Mouse (Mus musculus) MEL (cell line): ENCODE data around the gene Dnajb14. TPM values are rescaled to one million over a fixed set of nuclear protein-coding genes. Genes with fewer than 3 reads are reported as not detected.

Experiments
- DNase-seq: peaks from one replicate; pipeline ENCODE4 v3.0.0; 2011; ENCODE audit warnings: low read depth, low spot score
- H3K27ac ChIP-seq: 2 replicates; pipeline ENCODE4 v1.5.1; 2012; ENCODE audit warnings: low read depth, mild to moderate bottlenecking, control low read depth, low read length, moderate library complexity; ENCODE audit not compliant: control insufficient read depth
- H3K27me3 ChIP-seq, 2 experiments: fragments of 150-350 bp in 1 of 2; sonication (generic) in 1 of 2; 2 replicates each; pipeline ENCODE4 v1.6.1; 2012; ENCODE audit warnings: low read length in 2 of 2, mild to moderate bottlenecking in 2 of 2, improper control_type of control experiment in 1 of 2, moderate library complexity in 1 of 2; ENCODE audit not compliant: insufficient read depth in 2 of 2, control insufficient read depth in 1 of 2
- H3K36me3 ChIP-seq, 2 experiments: 2 replicates each; pipeline ENCODE4 v1.6.1; 2012 to 2014; ENCODE audit warnings: low read length in 2 of 2, improper control_type of control experiment in 1 of 2, inconsistent platforms in 1 of 2, mild to moderate bottlenecking in 1 of 2; ENCODE audit not compliant: insufficient read depth in 2 of 2, control insufficient read depth in 1 of 2
- H3K4me1 ChIP-seq, 2 experiments: fragments of 150-350 bp in 1 of 2; sonication (generic) in 1 of 2; 2 replicates each; pipeline ENCODE4 v1.6.1; 2012; ENCODE audit warnings: low read length in 2 of 2, improper control_type of control experiment in 1 of 2, mild to moderate bottlenecking in 1 of 2; ENCODE audit not compliant: insufficient read depth in 2 of 2, control insufficient read depth in 1 of 2
- H3K4me3 ChIP-seq, 2 experiments: fragments of 150-350 bp in 1 of 2; sonication (generic) in 1 of 2; 2 replicates each; pipeline ENCODE4 v1.5.1; 2012; ENCODE audit warnings: low read depth in 2 of 2, low read length in 2 of 2, mild to moderate bottlenecking in 2 of 2, moderate library complexity in 2 of 2, control low read depth in 1 of 2, improper control_type of control experiment in 1 of 2; ENCODE audit not compliant: control insufficient read depth in 1 of 2, insufficient read depth in 1 of 2
- H3K79me2 ChIP-seq: 2 replicates; pipeline ENCODE4 v1.6.1; 2012; ENCODE audit warnings: mild to moderate bottlenecking, low read length, moderate library complexity; ENCODE audit not compliant: control insufficient read depth, poor library complexity, insufficient read depth
- H3K9ac ChIP-seq: 2 replicates; pipeline ENCODE4 v1.6.1; 2012; ENCODE audit warnings: low read depth, mild to moderate bottlenecking, control low read depth, low read length, moderate library complexity; ENCODE audit not compliant: control insufficient read depth, poor library complexity, severe bottlenecking
- H3K9me3 ChIP-seq: fragments of 150-350 bp; sonication (generic); replicated peaks from 2 replicates; pipeline ENCODE4 v1.6.1; 2012; ENCODE audit warnings: mild to moderate bottlenecking, low read length, improper control_type of control experiment, moderate library complexity; ENCODE audit not compliant: insufficient read depth
- BHLHE40 ChIP-seq: IDR thresholded peaks from 2 replicates; pipeline ENCODE4 v1.6.1; 2012; ENCODE audit warnings: low read depth, mild to moderate bottlenecking, inconsistent platforms, low read length, improper control_type of control experiment, borderline replicate concordance
- CHD2 ChIP-seq: IDR thresholded peaks from 2 replicates; pipeline ENCODE4 v1.6.1; 2011; ENCODE audit warnings: low read length, improper control_type of control experiment
- CTCF ChIP-seq, 3 experiments: IDR thresholded peaks in 2 of 3; conservative IDR thresholded peaks in 1 of 3; 2 replicates each; pipeline ENCODE4 v1.5.1; 2011 to 2012; ENCODE audit warnings: low read length in 3 of 3, low read depth in 2 of 3, mild to moderate bottlenecking in 2 of 3, improper control_type of control experiment in 1 of 3, inconsistent platforms in 1 of 3, mixed read lengths in 1 of 3, moderate library complexity in 1 of 3; ENCODE audit not compliant: control insufficient read depth in 1 of 3, insufficient read depth in 1 of 3, poor library complexity in 1 of 3, severe bottlenecking in 1 of 3
- E2F4 ChIP-seq: IDR thresholded peaks from 2 replicates; pipeline ENCODE4 v1.6.1; 2011; ENCODE audit warnings: low read depth, low read length, improper control_type of control experiment, borderline replicate concordance
- ELF1 ChIP-seq: IDR thresholded peaks from 2 replicates; pipeline ENCODE4 v1.6.1; 2014; ENCODE audit warnings: low read depth, mild to moderate bottlenecking, inconsistent platforms, low read length, improper control_type of control experiment, moderate library complexity
- EP300 ChIP-seq, 2 experiments: IDR thresholded peaks; 2 replicates each; pipeline ENCODE4 v1.6.1; 2011; ENCODE audit warnings: improper control_type of control experiment in 2 of 2, low read length in 2 of 2, low read depth in 1 of 2, mild to moderate bottlenecking in 1 of 2
- ETS1 ChIP-seq: IDR thresholded peaks from 2 replicates; pipeline ENCODE4 v1.6.1; 2012; ENCODE audit warnings: low read depth, mild to moderate bottlenecking, inconsistent platforms, low read length, improper control_type of control experiment, moderate library complexity
- GABPA ChIP-seq: IDR thresholded peaks from 2 replicates; pipeline ENCODE4 v1.6.1; 2012; ENCODE audit warnings: low read depth, mild to moderate bottlenecking, inconsistent platforms, low read length, improper control_type of control experiment, moderate library complexity
- HCFC1 ChIP-seq: IDR thresholded peaks from 2 replicates; pipeline ENCODE4 v1.6.1; 2012; ENCODE audit warnings: low read depth, mild to moderate bottlenecking, inconsistent platforms, low read length, improper control_type of control experiment, moderate library complexity
- JUND ChIP-seq: IDR thresholded peaks from 2 replicates; pipeline ENCODE4 v1.6.1; 2011; ENCODE audit warnings: low read depth, mild to moderate bottlenecking, improper control_type of control experiment, low read length
- KAT2A ChIP-seq: conservative IDR thresholded peaks from 2 replicates; pipeline ENCODE4 v1.6.1; 2012; ENCODE audit warnings: low read depth, low read length, improper control_type of control experiment, inconsistent platforms
- MAFK ChIP-seq: IDR thresholded peaks from 2 replicates; pipeline ENCODE4 v1.6.1; 2011; ENCODE audit warnings: low read depth, mild to moderate bottlenecking, low read length, improper control_type of control experiment, borderline replicate concordance
- MAX ChIP-seq: IDR thresholded peaks from 2 replicates; pipeline ENCODE4 v1.6.1; 2011; ENCODE audit warnings: low read length, improper control_type of control experiment
- MAZ ChIP-seq: IDR thresholded peaks from 2 replicates; pipeline ENCODE4 v1.6.1; 2012; ENCODE audit warnings: low read depth, mild to moderate bottlenecking, inconsistent platforms, low read length, improper control_type of control experiment
- MXI1 ChIP-seq: IDR thresholded peaks from 2 replicates; pipeline ENCODE4 v1.6.1; 2011; ENCODE audit warnings: mild to moderate bottlenecking, low read depth, low read length, improper control_type of control experiment
- MYB ChIP-seq: IDR thresholded peaks from 2 replicates; pipeline ENCODE4 v1.6.1; 2011; ENCODE audit warnings: mild to moderate bottlenecking, low read depth, low read length, improper control_type of control experiment
- MYC ChIP-seq: IDR thresholded peaks from 2 replicates; pipeline ENCODE4 v1.6.1; 2011; ENCODE audit warnings: low read depth, mild to moderate bottlenecking, low read length, improper control_type of control experiment, moderate library complexity
- NELFE ChIP-seq: IDR thresholded peaks from 2 replicates; pipeline ENCODE4 v1.6.1; 2011; ENCODE audit warnings: low read depth, low read length, improper control_type of control experiment
- POLR2A ChIP-seq, 2 experiments: IDR thresholded peaks; 2 replicates each; pipeline ENCODE4 v1.6.1; 2011 to 2012; ENCODE audit warnings: low read length in 2 of 2, mild to moderate bottlenecking in 2 of 2, control low read depth in 1 of 2, improper control_type of control experiment in 1 of 2, low read depth in 1 of 2, moderate library complexity in 1 of 2; ENCODE audit not compliant: control insufficient read depth in 1 of 2, insufficient read depth in 1 of 2, poor library complexity in 1 of 2
- POLR2AphosphoS2 ChIP-seq: IDR thresholded peaks from 2 replicates; pipeline ENCODE4 v1.6.1; 2011; ENCODE audit warnings: low read length, improper control_type of control experiment
- POLR2AphosphoS5 ChIP-seq: IDR thresholded peaks from 2 replicates; pipeline ENCODE4 v1.6.1; 2012; ENCODE audit warnings: low read depth, borderline replicate concordance, mild to moderate bottlenecking, inconsistent platforms, low read length, moderate library complexity, mixed read lengths
- RAD21 ChIP-seq: IDR thresholded peaks from 2 replicates; pipeline ENCODE4 v1.6.1; 2011; ENCODE audit warnings: mild to moderate bottlenecking, low read depth, low read length, improper control_type of control experiment
- RCOR1 ChIP-seq: IDR thresholded peaks from 2 replicates; pipeline ENCODE4 v1.6.1; 2012; ENCODE audit warnings: low read depth, mild to moderate bottlenecking, inconsistent platforms, low read length, improper control_type of control experiment
- SIN3A ChIP-seq: IDR thresholded peaks from 2 replicates; pipeline ENCODE4 v1.6.1; 2012; ENCODE audit warnings: low read length, improper control_type of control experiment, inconsistent platforms
- SMC3 ChIP-seq: IDR thresholded peaks from 2 replicates; pipeline ENCODE4 v1.6.1; 2011; ENCODE audit warnings: low read depth, low read length, improper control_type of control experiment
- TAL1 ChIP-seq: IDR thresholded peaks from 2 replicates; pipeline ENCODE4 v1.6.1; 2012; ENCODE audit warnings: mild to moderate bottlenecking, inconsistent platforms, low read length, moderate library complexity, mixed read lengths
- TBP ChIP-seq: IDR thresholded peaks from 2 replicates; pipeline ENCODE4 v1.8.0; 2011; ENCODE audit warnings: low read depth, low read length, improper control_type of control experiment
- TCF12 ChIP-seq: IDR thresholded peaks from 2 replicates; pipeline ENCODE4 v1.6.1; 2014; ENCODE audit warnings: low read depth, mild to moderate bottlenecking, inconsistent platforms, low read length, improper control_type of control experiment, moderate library complexity
- USF2 ChIP-seq, 2 experiments: IDR thresholded peaks; 2 replicates each; pipeline ENCODE4 v1.6.1; 2011 to 2012; ENCODE audit warnings: improper control_type of control experiment in 2 of 2, low read length in 2 of 2, borderline replicate concordance in 1 of 2, inconsistent platforms in 1 of 2, low read depth in 1 of 2, mild to moderate bottlenecking in 1 of 2; ENCODE audit not compliant: insufficient read depth in 1 of 2
- ZC3H11A ChIP-seq: IDR thresholded peaks from 2 replicates; pipeline ENCODE4 v1.6.1; 2012; ENCODE audit warnings: low read depth, mild to moderate bottlenecking, inconsistent platforms, low read length, improper control_type of control experiment
- ZKSCAN1 ChIP-seq: IDR thresholded peaks from 2 replicates; pipeline ENCODE4 v1.6.1; 2012; ENCODE audit warnings: low read depth, mild to moderate bottlenecking, inconsistent platforms, low read length, improper control_type of control experiment, moderate library complexity
- ZMIZ1 ChIP-seq: IDR thresholded peaks from 2 replicates; pipeline ENCODE4 v1.6.1; 2012; ENCODE audit warnings: low read depth, mild to moderate bottlenecking, inconsistent platforms, low read length, improper control_type of control experiment, moderate library complexity
- polyA plus RNA-seq, 2 experiments: library from polyadenylated mRNA; stranded (reverse) in 1 of 2; unstranded in 1 of 2; fragments of >175 nt in 1 of 2; fragments of >200 nt in 1 of 2; gene quantifications; 2 replicates each; pipeline versions ENCODE4 v1.2.1 to v1.2.4; 2012; ENCODE audit warnings: low replicate concordance in 2 of 2, low read depth in 1 of 2; ENCODE audit not compliant: insufficient read length in 2 of 2, insufficient read depth in 1 of 2, missing spikeins in 1 of 2
- total RNA-seq: library from RNA; depleted of rRNA; stranded (reverse); fragments of 300-350 nt; gene quantifications from 2 replicates; pipeline ENCODE4 v1.2.3, GENCODE M21; 2012

Gene Dnajb14
- total and polyA plus RNA-seq, 3 experiments: 4.2 to 6.1 TPM; not detected in 1

- 0 out of 2 replicates have a peak, but pooled peaks have one; percentile 38 for TF ChIP-seq ZMIZ1
- no peak for TF ChIP-seq ELF1
- no peak for TF ChIP-seq KAT2A
- TF ChIP-seq NELFE: 0 out of 2 replicates have a peak, but pooled peaks have one; percentile 21
- TF ChIP-seq USF2 (IDR thresholded peaks at IDR 0.05; ENCODE audit: borderline replicate concordance in 1 of 2, insufficient read depth in 1 of 2, low read depth in 1 of 2, low read length in 2 of 2): no peak
- peak; percentile 45 to 72 (median 65) for TF ChIP-seq CTCF (IDR thresholded peaks at IDR 0.05 in 2 of 3, conservative IDR thresholded peaks at IDR 0.05 in 1 of 3; ENCODE audit: control insufficient read depth in 1 of 3, insufficient read depth in 1 of 3, low read depth in 2 of 3, low read length in 3 of 3, poor library complexity in 1 of 3, severe bottlenecking in 1 of 3)
- TF ChIP-seq TCF12: peak; percentile 21; the same call in 1 of the 2 replicates
- TF ChIP-seq BHLHE40: no peak
- TF ChIP-seq HCFC1: peak; percentile 67
- no peak for TF ChIP-seq MAX
- peak; percentile 43; the same call in 1 of the 2 replicates for TF ChIP-seq ETS1
- no peak for TF ChIP-seq ZKSCAN1
- TF ChIP-seq MAFK: no peak
- no peak for TF ChIP-seq JUND
- peak; percentile 80 for TF ChIP-seq SIN3A
- 0 out of 2 replicates have a peak, but pooled peaks have one; percentile 13 for TF ChIP-seq RCOR1
- TF ChIP-seq SMC3: peak; percentile 25
- no peak for TF ChIP-seq POLR2AphosphoS5
- TF ChIP-seq E2F4: peak; percentile 53; the same call in 1 of the 2 replicates
- no peak for TF ChIP-seq CHD2
- TF ChIP-seq, all 39 proteins: peak for 16
Observed at GRCm38 (mm10) chr3:137864988-137865982, 2.2 kb upstream of the Dnajb14 start (continued).

DNA sequence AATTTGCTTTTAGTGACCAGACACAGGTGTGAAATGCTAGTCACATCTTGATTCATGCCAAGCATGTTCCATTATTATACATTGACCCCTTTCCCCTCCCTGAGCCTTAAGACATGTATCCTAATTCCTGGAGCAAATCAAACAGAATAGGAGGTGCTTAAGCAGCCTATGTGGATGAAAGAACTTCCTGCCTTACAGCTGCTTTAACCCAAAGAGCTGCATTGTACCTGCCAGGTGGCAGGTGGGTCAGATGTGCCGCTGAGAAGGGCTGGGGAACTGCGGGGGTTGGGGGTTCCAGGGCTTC lies 390 bp upstream of the Dnajb14 start:
- peak overlapping the region; percentile 47 to 54 for H3K4me3 ChIP-seq
- no peaks in the 10 kb centered on the region for H3K27me3 ChIP-seq
- DNase-seq: no peak
- TF ChIP-seq MYB (no peak), EP300 (IDR thresholded peaks at IDR 0.05; ENCODE audit: low read depth in 1 of 2, low read length in 2 of 2) (no peak), TAL1 (no peak), JUND (no peak), ZC3H11A (no peak), SMC3 (no peak), POLR2AphosphoS2 (peak; percentile 98), MXI1 (no peak), CTCF (IDR thresholded peaks at IDR 0.05 in 2 of 3, conservative IDR thresholded peaks at IDR 0.05 in 1 of 3; ENCODE audit: control insufficient read depth in 1 of 3, insufficient read depth in 1 of 3, low read depth in 2 of 3, low read length in 3 of 3, poor library complexity in 1 of 3, severe bottlenecking in 1 of 3) (no peak), RAD21 (no peak), ETS1 (no peak), ZMIZ1 (no peak), MAX (no peak), POLR2A (IDR thresholded peaks at IDR 0.05; ENCODE audit: control insufficient read depth in 1 of 2, insufficient read depth in 1 of 2, low read depth in 1 of 2, low read length in 2 of 2, poor library complexity in 1 of 2) (peak in 1 of 2 experiments; percentile 28; a peak in 1 of 4 replicates), GABPA (no peak), TBP (no peak), USF2 (IDR thresholded peaks at IDR 0.05; ENCODE audit: borderline replicate concordance in 1 of 2, insufficient read depth in 1 of 2, low read depth in 1 of 2, low read length in 2 of 2) (no peak), MAZ (no peak), TCF12 (no peak), MYC (no peak)

More for the DNA sequence above, 390 bp upstream of the Dnajb14 start:
- H3K36me3 ChIP-seq: peaks cover 4 to 24% of the 10 kb centered on the region in 2 experiments
- no peaks in the 10 kb centered on the region for H3K9me3 ChIP-seq
- peak overlapping the region; percentile 99 for H3K9ac ChIP-seq
- H3K4me1 ChIP-seq: peaks cover 0 to 8% of the 10 kb centered on the region in 2 experiments; a peak in 2 of 4 replicates
- peak overlapping the region; percentile 92 for H3K27ac ChIP-seq
- H3K79me2 ChIP-seq: peaks cover 34% of the 10 kb centered on the region
